Mouse (Mus musculus) liver, adult 2 months (tissue): ENCODE data around the gene Lrba. TPM values are rescaled to one million over a fixed set of nuclear protein-coding genes. Genes with fewer than 3 reads are reported as not detected.

ENCODE experiments used
- DNase-seq: peaks from one replicate; pipeline ENCODE4 v3.0.0-alpha.2; 2011; ENCODE audit warnings: low read depth, low spot score; ENCODE audit errors: extremely low read depth
- H3K27ac ChIP-seq: fragments of 200-500 bp; replicated peaks from 2 replicates; pipeline ENCODE4 v1.5.1; 2012; ENCODE audit warnings: low read depth, mild to moderate bottlenecking, control low read depth, inconsistent platforms, low read length; ENCODE audit not compliant: insufficient read depth
- H3K27me3 ChIP-seq: fragments of 200-500 bp; 2 replicates; pipeline ENCODE4 v1.6.1; 2012; ENCODE audit warnings: mild to moderate bottlenecking, moderate library complexity, low read length, inconsistent platforms; ENCODE audit not compliant: control insufficient read depth, insufficient read depth
- H3K36me3 ChIP-seq: fragments of 200-500 bp; 2 replicates; pipeline ENCODE4 v1.6.1; 2012; ENCODE audit warnings: low read length, inconsistent platforms; ENCODE audit not compliant: control insufficient read depth, insufficient read depth
- H3K4me1 ChIP-seq: fragments of 200-500 bp; 2 replicates; pipeline ENCODE4 v1.6.1; 2011; ENCODE audit warnings: low read length; ENCODE audit not compliant: control insufficient read depth, insufficient read depth
- H3K4me3 ChIP-seq: fragments of 200-500 bp; 2 replicates; pipeline ENCODE4 v1.5.1; 2011; ENCODE audit warnings: low read depth, mild to moderate bottlenecking, control low read depth, low read length, moderate library complexity; ENCODE audit not compliant: insufficient read depth
- H3K79me2 ChIP-seq: fragments of 200-500 bp; 2 replicates; pipeline ENCODE4 v1.6.1; 2012; ENCODE audit warnings: inconsistent platforms, mild to moderate bottlenecking, low read length, moderate library complexity; ENCODE audit not compliant: control insufficient read depth, insufficient read depth
- H3K9ac ChIP-seq: fragments of 200-500 bp; 2 replicates; pipeline ENCODE4 v1.6.1; 2012; ENCODE audit warnings: low read depth, mild to moderate bottlenecking, control low read depth, inconsistent platforms, low read length
- CTCF ChIP-seq: fragments of 200-500 bp; IDR thresholded peaks from 2 replicates; pipeline ENCODE4 v1.5.1; 2011; ENCODE audit warnings: low read depth, low read length, control low read depth
- POLR2A ChIP-seq: fragments of 200-500 bp; IDR thresholded peaks from 2 replicates; pipeline ENCODE4 v1.6.1; 2011; ENCODE audit warnings: low read length, control low read depth; ENCODE audit not compliant: insufficient read depth; ENCODE audit errors: extremely low read depth
- WGBS: fragments of 180-500 bp; shearing (Covaris S2); methylation state at CpG from one replicate; pipeline ENCODE4 v1.1.7; 2018; 5-methylcytosine and 5-hydroxymethylcytosine counted together
- polyA plus RNA-seq: library from polyadenylated mRNA; depleted of rRNA; stranded (reverse); fragments of >200 nt; gene quantifications from 2 replicates; pipeline ENCODE4 v1.2.3, GENCODE M21; 2012
- total RNA-seq: library from RNA; depleted of rRNA; stranded (reverse); fragments of >200 nt; gene quantifications from 2 replicates; pipeline ENCODE4 v1.2.3, GENCODE M21; 2014

Gene Lrba
- total and polyA plus RNA-seq, 2 experiments, result 8.4 to 26.1 TPM

GRCm38 (mm10) chr3:86251212-86251611 is 26.7 kb downstream of the Lrba start:
- no peak overlapping the region for H3K9ac ChIP-seq
- no peak for TF ChIP-seq POLR2A
- TF ChIP-seq CTCF, result no peak
- no peak overlapping the region for H3K4me3 ChIP-seq
- WGBS, result 90% methylated on average over 1 of the region's 1 CpGs
- no peak overlapping the region for H3K27ac ChIP-seq
- H3K4me1 ChIP-seq, result no peaks in the 10 kb centered on the region
- peaks cover 5% of the 10 kb centered on the region; the same call in 1 of the 2 replicates for H3K79me2 ChIP-seq
- no peaks in the 10 kb centered on the region for H3K36me3 ChIP-seq
- H3K27me3 ChIP-seq, result no peaks in the 10 kb centered on the region
- DNase-seq, result no peak

- TF ChIP-seq CTCF (no peak), POLR2A (no peak)
- Histone ChIP-seq H3K27me3 (no peaks in the 10 kb centered on the region), H3K36me3 (no peaks in the 10 kb centered on the region), H3K4me3 (no peak overlapping the region), H3K27ac (no peak overlapping the region), H3K4me1 (no peaks in the 10 kb centered on the region), H3K79me2 (peaks cover 5% of the 10 kb centered on the region; the same call in 1 of the 2 replicates), H3K9ac (no peak overlapping the region)
- no peak for DNase-seq
Measured at GRCm38 (mm10) chr3:86252588-86252987, 28.1 kb downstream of the Lrba start.

- H3K27ac ChIP-seq, result no peak overlapping the region
- no peaks in the 10 kb centered on the region for H3K27me3 ChIP-seq
- H3K36me3 ChIP-seq, result no peaks in the 10 kb centered on the region
- TF ChIP-seq POLR2A (no peak), CTCF (no peak)
- H3K79me2 ChIP-seq, result peaks cover 3% of the 10 kb centered on the region; the same call in 1 of the 2 replicates
- WGBS, result 40% methylated on average over 3 of the region's 3 CpGs
- no peak overlapping the region for H3K9ac ChIP-seq
- no peak overlapping the region for H3K4me3 ChIP-seq
- H3K4me1 ChIP-seq, result no peaks in the 10 kb centered on the region
- DNase-seq, result peak; percentile 45
Measured at GRCm38 (mm10) chr3:86253071-86253470, 28.6 kb downstream of the Lrba start.

GRCm38 (mm10) chr3:86253791-86254190 is 29.3 kb downstream of the Lrba start:
- no peak for DNase-seq
- peaks cover 3% of the 10 kb centered on the region; the same call in 1 of the 2 replicates for H3K79me2 ChIP-seq
- H3K9ac ChIP-seq, result no peak overlapping the region
- WGBS, result 79% methylated on average over 1 of the region's 1 CpGs
- H3K4me1 ChIP-seq, result no peaks in the 10 kb centered on the region
- H3K36me3 ChIP-seq, result no peaks in the 10 kb centered on the region
- no peak overlapping the region for H3K4me3 ChIP-seq
- no peaks in the 10 kb centered on the region for H3K27me3 ChIP-seq
- no peak overlapping the region for H3K27ac ChIP-seq
- no peak for TF ChIP-seq CTCF
- no peak for TF ChIP-seq POLR2A

- Histone ChIP-seq H3K9ac (no peak overlapping the region), H3K4me1 (no peaks in the 10 kb centered on the region), H3K4me3 (no peak overlapping the region), H3K79me2 (no peaks in the 10 kb centered on the region), H3K36me3 (no peaks in the 10 kb centered on the region), H3K27me3 (no peaks in the 10 kb centered on the region), H3K27ac (no peak overlapping the region)
- DNase-seq, result peak; percentile 38
- WGBS, result 12% methylated on average over 1 of the region's 1 CpGs
- no peak for TF ChIP-seq POLR2A
- TF ChIP-seq CTCF, result no peak
Measured at GRCm38 (mm10) chr3:86268074-86268702, 43.7 kb downstream of the Lrba start.

GRCm38 (mm10) chr3:86275651-86276050 is 51.2 kb downstream of the Lrba start:
- 86% methylated on average over 1 of the region's 1 CpGs for WGBS
- Histone ChIP-seq H3K4me3 (no peak overlapping the region), H3K4me1 (no peaks in the 10 kb centered on the region), H3K27me3 (no peaks in the 10 kb centered on the region), H3K9ac (no peak overlapping the region), H3K36me3 (no peaks in the 10 kb centered on the region), H3K27ac (no peak overlapping the region), H3K79me2 (peaks cover 5% of the 10 kb centered on the region; the same call in 1 of the 2 replicates)
- TF ChIP-seq POLR2A (no peak), CTCF (no peak)
- no peak for DNase-seq
